ENCODE assay signal across 8 mouse cellular contexts in the genomic region with DNA sequence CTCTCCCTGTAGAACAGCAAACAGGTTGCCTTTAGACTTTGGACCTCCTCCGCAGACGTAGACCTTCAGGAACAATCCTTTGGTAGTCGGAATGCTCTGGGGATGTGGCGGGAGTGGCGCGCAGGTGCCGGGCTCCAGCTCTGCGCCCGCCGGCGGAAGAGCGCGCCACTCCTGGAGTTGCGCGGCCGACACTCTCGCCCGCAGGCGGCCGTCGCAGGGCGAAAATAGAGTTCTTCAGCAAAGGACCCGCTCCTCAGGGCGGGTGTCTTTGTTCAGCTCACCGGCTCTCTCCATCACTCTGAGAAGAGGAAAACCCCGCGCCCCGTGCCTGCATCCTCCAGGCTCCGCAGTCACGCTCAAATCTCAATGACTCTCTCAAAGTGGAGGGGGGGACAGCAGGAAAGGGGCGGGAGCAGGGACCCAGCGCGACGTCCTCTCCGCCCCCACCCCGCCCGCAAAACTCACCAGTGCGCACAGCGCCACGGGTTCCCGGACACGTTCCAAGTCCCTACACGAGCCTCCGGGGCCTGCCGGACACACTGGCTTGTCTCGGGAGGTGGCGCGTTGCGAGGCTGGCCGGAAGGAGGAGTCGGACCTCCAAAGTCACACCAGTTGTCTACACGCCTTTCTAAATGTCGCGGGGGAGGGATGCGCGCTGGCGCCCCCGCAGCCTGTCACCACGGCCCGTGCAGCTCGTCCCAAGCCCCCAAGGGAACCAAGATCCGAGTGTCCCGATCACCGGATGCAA. TPM values are rescaled to one million over a fixed set of nuclear protein-coding genes. Genes with fewer than 3 reads are reported as not detected.
A peak's percentile ranks its signal among the peaks of the same experiment; 100 is the strongest.
DNase-seq lines count a peak whose midpoint lies in the region; ATAC-seq and TF ChIP-seq lines count a peak whose summit lies in the region.

No protein-coding gene starts in this region.

- no peak for TF ChIP-seq CTCF in gastrocnemius, adult 2 months (IDR thresholded peaks at IDR 0.05)

- H3K4me1 ChIP-seq in hindbrain, embryonic 16.5 days (ENCODE audit: control insufficient read depth, insufficient read depth, low read depth, low read length) = peaks cover 16% of the 10 kb centered on the region
- peaks cover 5% of the 10 kb centered on the region for H3K4me1 ChIP-seq in limb, embryonic 14.5 days (ENCODE audit: control insufficient read depth, insufficient read depth, low read length)
- H3K4me1 ChIP-seq in neural tube, embryonic 11.5 days (ENCODE audit: control insufficient read depth, insufficient read depth, low read length) = peaks cover 6% of the 10 kb centered on the region; the same call in 1 of the 2 replicates

- DNase-seq in kidney, adult 11 months = peak; percentile 4
- no peak for DNase-seq in kidney, adult 9 months
- DNase-seq in cerebellum, adult 9-11 months = peak; percentile 85
- DNase-seq in gastrocnemius, adult 2 months = peak; percentile 82
- peak; percentile 24 for DNase-seq in limb, embryonic 14.5 days (ENCODE audit: low spot score)
- peak; percentile 61 for DNase-seq in neural tube, embryonic 11.5 days (ENCODE audit: low spot score)
- peak; percentile 28 to 68 for DNase-seq in urinary bladder, postnatal 4 days (ENCODE audit: low spot score in 2 of 2)

- H3K9ac ChIP-seq in hindbrain, embryonic 16.5 days (ENCODE audit: low read depth, low read length) = peak overlapping the region; percentile 77
- H3K9ac ChIP-seq in limb, embryonic 14.5 days (ENCODE audit: low read depth, low read length, severe bottlenecking) = peak overlapping the region; percentile 64
- H3K9ac ChIP-seq in neural tube, embryonic 11.5 days (ENCODE audit: low read length) = peak overlapping the region; percentile 69

- intact Hi-C loops in gastrocnemius, adult 2 months (cut with DNase I) = loop anchor here (5.0 to 10.0 kb wide), 3 partner anchors 80 to 300 kb away; no protein-coding TSS in a partner anchor

- H3K27ac ChIP-seq in gastrocnemius, adult 2 months = peak overlapping the region; percentile 85
- H3K27ac ChIP-seq in hindbrain, embryonic 16.5 days (ENCODE audit: low read depth, low read length) = peak overlapping the region; percentile 87
- H3K27ac ChIP-seq in limb, embryonic 14.5 days (replicated peaks; ENCODE audit: low read depth, low read length) = 0 out of 2 replicates have a peak overlapping the region, but pooled peaks have one; percentile 26
- peak overlapping the region; percentile 74 for H3K27ac ChIP-seq in neural tube, embryonic 11.5 days (ENCODE audit: low read depth, low read length)

- H3K36me3 ChIP-seq in hindbrain, embryonic 16.5 days (ENCODE audit: control insufficient read depth, insufficient read depth, low read length) = no peaks in the 10 kb centered on the region
- no peaks in the 10 kb centered on the region for H3K36me3 ChIP-seq in limb, embryonic 14.5 days (ENCODE audit: control insufficient read depth, insufficient read depth, low read length)
- no peaks in the 10 kb centered on the region for H3K36me3 ChIP-seq in neural tube, embryonic 11.5 days (ENCODE audit: control insufficient read depth, insufficient read depth, low read length)

- peak; percentile 59 for ATAC-seq in hindbrain, embryonic 16.5 days
- peak; percentile 45; the same call in 1 of the 2 replicates for ATAC-seq in limb, embryonic 14.5 days (ENCODE audit: low FRiP score, low read depth)
- peak; percentile 58 for ATAC-seq in neural tube, embryonic 11.5 days (ENCODE audit: insufficient read depth, low FRiP score, low TSS enrichment)

- H3K27me3 ChIP-seq in hindbrain, embryonic 16.5 days (replicated peaks; ENCODE audit: control insufficient read depth, insufficient read depth, low read length) = no peaks in the 10 kb centered on the region
- peaks cover 19% of the 10 kb centered on the region for H3K27me3 ChIP-seq in limb, embryonic 14.5 days (ENCODE audit: control insufficient read depth, insufficient read depth, low read length)
- H3K27me3 ChIP-seq in neural tube, embryonic 11.5 days (ENCODE audit: control insufficient read depth, insufficient read depth, low read length) = peaks cover 17% of the 10 kb centered on the region

- WGBS in hindbrain, embryonic 16.5 days = under 1% methylated on average over 64 of the region's 64 CpGs
- WGBS in limb, embryonic 14.5 days = under 1% methylated on average over 64 of the region's 64 CpGs
- 0% methylated on average over 63 of the region's 64 CpGs for WGBS in neural tube, embryonic 11.5 days

- H3K4me3 ChIP-seq in gastrocnemius, adult 2 months = peak overlapping the region; percentile 84
- peak overlapping the region; percentile 78 for H3K4me3 ChIP-seq in hindbrain, embryonic 16.5 days (ENCODE audit: low read length)
- peak overlapping the region; percentile 71 for H3K4me3 ChIP-seq in limb, embryonic 14.5 days (replicated peaks; ENCODE audit: low read length)
- H3K4me3 ChIP-seq in neural tube, embryonic 11.5 days (ENCODE audit: low read depth, low read length) = peak overlapping the region; percentile 67

- TF ChIP-seq POLR2A in limb, embryonic 14.5 days (IDR thresholded peaks at IDR 0.05; ENCODE audit: borderline replicate concordance, extremely low read depth, insufficient read depth, insufficient read length) = no peak

- H3K4me2 ChIP-seq in hindbrain, embryonic 16.5 days (ENCODE audit: low read length) = peak overlapping the region; percentile 84
- peak overlapping the region; percentile 98 for H3K4me2 ChIP-seq in limb, embryonic 14.5 days (replicated peaks; ENCODE audit: low read depth, low read length, severe bottlenecking)
- peak overlapping the region; percentile 92 for H3K4me2 ChIP-seq in neural tube, embryonic 11.5 days (ENCODE audit: low read depth)

- no peaks in the 10 kb centered on the region for H3K9me3 ChIP-seq in hindbrain, embryonic 16.5 days (ENCODE audit: control insufficient read depth, low read length)
- no peaks in the 10 kb centered on the region for H3K9me3 ChIP-seq in limb, embryonic 14.5 days (ENCODE audit: control insufficient read depth, low read length)
- no peaks in the 10 kb centered on the region for H3K9me3 ChIP-seq in neural tube, embryonic 11.5 days (ENCODE audit: control insufficient read depth, low read length)

RNA-seq across cellular contexts. Expression of gene Galnt17, which starts 1.2 kb away (rescaled TPM):
- 1 to 10 TPM; 4.3 to 4.5 TPM for total RNA-seq in gastrocnemius, adult 2 months (2021)
- polyA plus RNA-seq in hindbrain, embryonic 16.5 days (2015; fragmentation: Nextera tagmentation; extraction: Ambion mirVana) = 5.9 and 8.1 TPM in 2 replicates
- polyA plus RNA-seq in limb, embryonic 14.5 days (2012; rRNA removed) = 5.9 and 6.1 TPM in 2 replicates
- 3.1 and 3.4 TPM in 2 replicates for polyA plus RNA-seq in limb, embryonic 14.5 days (2014; fragmentation: Nextera tagmentation; extraction: Ambion mirVana)
- polyA plus RNA-seq in neural tube, embryonic 11.5 days (2014; fragmentation: Nextera tagmentation; extraction: Ambion mirVana) = 1.5 and 1.6 TPM in 2 replicates

Comparison
In these comparisons a context has a peak if more than half of its experiments do, and no peak if none do; other contexts are left out.
1. H3K27ac ChIP-seq: peak in every context shown above with its lines; median percentile 87 in hindbrain, embryonic 16.5 days; 85 in gastrocnemius, adult 2 months; 74 in neural tube, embryonic 11.5 days; 26 in limb, embryonic 14.5 days.